Comparison of ENCODE assay signal across 18 mouse cellular contexts in the genomic region with DNA sequence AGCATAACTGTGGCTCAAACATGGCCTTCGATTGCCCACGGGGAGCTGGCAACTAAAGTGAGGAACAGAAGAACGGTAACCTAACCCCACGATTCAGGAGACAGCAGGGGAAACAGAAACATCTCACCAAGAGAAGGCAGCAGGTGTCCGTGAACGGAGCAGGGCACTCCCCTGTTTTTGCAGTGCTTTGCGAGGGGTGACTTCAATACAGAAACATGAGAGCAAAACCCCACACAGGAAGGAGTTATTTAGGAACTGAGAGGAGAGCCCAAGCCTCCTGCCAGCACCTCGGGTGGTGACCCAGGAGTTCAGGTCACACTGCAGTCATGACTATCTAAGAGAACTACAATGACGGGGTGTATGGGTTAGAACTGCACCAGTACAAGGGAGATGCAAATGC.
"Had no signal": no experiment of that assay in that cellular context is flagged by ENCODE, and none has a peak within 500 bp of the region (broad histone marks: within the 10 kb centered on the region; RNA-seq: fewer than 3 reads in every experiment).

No protein-coding gene starts in this region.

- H3K4me3 ChIP-seq: liver, embryonic 13.5 days; liver, embryonic 15.5 days; lung, embryonic 15.5 days; megakaryocyte, embryonic 14.5 days; midbrain, embryonic 12.5 days; midbrain, embryonic 15.5 days; neural tube, embryonic 13.5 days; stomach, embryonic 15.5 days had no signal

- H3K4me2 ChIP-seq: liver, embryonic 13.5 days; liver, embryonic 15.5 days; lung, embryonic 15.5 days; midbrain, embryonic 12.5 days; midbrain, embryonic 15.5 days; neural tube, embryonic 13.5 days; stomach, embryonic 15.5 days had no signal

- H3K9ac ChIP-seq: liver, embryonic 13.5 days; liver, embryonic 15.5 days; liver, postnatal 0 days; lung, embryonic 15.5 days; midbrain, embryonic 12.5 days; midbrain, embryonic 15.5 days; neural tube, embryonic 13.5 days; stomach, embryonic 15.5 days had no signal

- H3K27ac ChIP-seq: liver, embryonic 13.5 days; liver, embryonic 15.5 days; lung, embryonic 15.5 days; macrophage; midbrain, embryonic 12.5 days; midbrain, embryonic 15.5 days; neural tube, embryonic 13.5 days; stomach, embryonic 15.5 days had no signal

- H3K27me3 ChIP-seq: liver, embryonic 13.5 days; liver, embryonic 15.5 days; lung, embryonic 15.5 days; megakaryocyte, embryonic 14.5 days; midbrain, embryonic 12.5 days; midbrain, embryonic 15.5 days; neural tube, embryonic 13.5 days; stomach, embryonic 15.5 days had no signal

- DNase-seq: liver, embryonic 13.5 days; liver, postnatal 0 days; lung, adult 2 months; lung, postnatal 14 days; lung, postnatal 36 days; right cerebral cortex, postnatal 14 days; thymus, adult 18-20 months; thymus, postnatal 14 days; thymus, postnatal 36 days had no signal

- H3K9me3 ChIP-seq: liver, embryonic 13.5 days; liver, embryonic 15.5 days; lung, embryonic 15.5 days; megakaryocyte, embryonic 14.5 days; midbrain, embryonic 12.5 days; midbrain, embryonic 15.5 days; neural tube, embryonic 13.5 days; stomach, embryonic 15.5 days had no signal

- ATAC-seq: liver, postnatal 0 days; lung, postnatal 0 days; midbrain, embryonic 15.5 days had no signal

- H3K4me1 ChIP-seq: stomach, embryonic 15.5 days had no signal
